Mouse (Mus musculus): Measurements from ENCODE around the gene Dleu7. TPM values are rescaled to one million over a fixed set of nuclear protein-coding genes. Genes with fewer than 3 reads are reported as not detected.

Gene Dleu7
- total and polyA plus RNA-seq, 2 experiments from 2014 or later, result 0.16 to 0.65 TPM

GRCm38 (mm10) chr14:62230968-62231367 lies 61.9 kb downstream of the Dleu7 start:
- WGBS, result 52% methylated on average over 3 of the region's 3 CpGs
- no peak overlapping the region for H3K4me2 ChIP-seq (ENCODE audit: low read depth, low read length)

GRCm38 (mm10) chr14:62227101-62227500 lies 65.7 kb downstream of the Dleu7 start:
- DNase-seq (ENCODE audit: low spot score) (no peak), ATAC-seq (ENCODE audit: insufficient read depth, low read depth) (no peak)
- Histone ChIP-seq H3K9ac (replicated peaks; ENCODE audit: low read depth, low read length) (no peak overlapping the region), H3K27me3 (ENCODE audit: control insufficient read depth, insufficient read depth, low read length) (no peaks in the 10 kb centered on the region), H3K9me3 (replicated peaks; ENCODE audit: control insufficient read depth, low read length) (no peaks in the 10 kb centered on the region), H3K4me3 (ENCODE audit: low read depth, low read length) (no peak overlapping the region), H3K27ac (ENCODE audit: low read depth) (no peak overlapping the region), H3K4me2 (ENCODE audit: low read depth, low read length) (no peak overlapping the region), H3K4me1 (ENCODE audit: control insufficient read depth, insufficient read depth) (no peaks in the 10 kb centered on the region), H3K36me3 (replicated peaks; ENCODE audit: control insufficient read depth, insufficient read depth, low read length) (no peaks in the 10 kb centered on the region)
- no peak for TF ChIP-seq CTCF (IDR thresholded peaks at IDR 0.05; ENCODE audit: low read depth)
- TF ChIP-seq EP300 (IDR thresholded peaks at IDR 0.05; ENCODE audit: low read depth), result no peak
- WGBS, result 78% methylated on average over 5 of the region's 5 CpGs

More at GRCm38 (mm10) chr14:62230968-62231367, 61.9 kb downstream of the Dleu7 start:
- ATAC-seq (ENCODE audit: insufficient read depth, low read depth) (no peak), DNase-seq (ENCODE audit: low spot score) (no peak)
- TF ChIP-seq EP300 (IDR thresholded peaks at IDR 0.05; ENCODE audit: low read depth), result no peak
- TF ChIP-seq CTCF (IDR thresholded peaks at IDR 0.05; ENCODE audit: low read depth), result no peak
- no peak overlapping the region for H3K27ac ChIP-seq (ENCODE audit: low read depth)
- H3K4me1 ChIP-seq (ENCODE audit: control insufficient read depth, insufficient read depth), result no peaks in the 10 kb centered on the region
- H3K36me3 ChIP-seq (replicated peaks; ENCODE audit: control insufficient read depth, insufficient read depth, low read length), result no peaks in the 10 kb centered on the region
- no peak overlapping the region for H3K9ac ChIP-seq (replicated peaks; ENCODE audit: low read depth, low read length)
- no peak overlapping the region for H3K4me3 ChIP-seq (ENCODE audit: low read depth, low read length)
- no peaks in the 10 kb centered on the region for H3K27me3 ChIP-seq (ENCODE audit: control insufficient read depth, insufficient read depth, low read length)
- no peaks in the 10 kb centered on the region for H3K9me3 ChIP-seq (replicated peaks; ENCODE audit: control insufficient read depth, low read length)

- DNase-seq (ENCODE audit: low spot score) (peak; percentile 11), ATAC-seq (ENCODE audit: insufficient read depth, low read depth) (no peak)
- H3K27ac ChIP-seq (ENCODE audit: low read depth), result no peak overlapping the region
- no peaks in the 10 kb centered on the region for H3K36me3 ChIP-seq (replicated peaks; ENCODE audit: control insufficient read depth, insufficient read depth, low read length)
- peak; percentile 48 for TF ChIP-seq CTCF (IDR thresholded peaks at IDR 0.05; ENCODE audit: low read depth)
- TF ChIP-seq EP300 (IDR thresholded peaks at IDR 0.05; ENCODE audit: low read depth), result no peak
- H3K9me3 ChIP-seq (replicated peaks; ENCODE audit: control insufficient read depth, low read length), result no peaks in the 10 kb centered on the region
- H3K4me2 ChIP-seq (ENCODE audit: low read depth, low read length), result no peak overlapping the region
- H3K27me3 ChIP-seq (ENCODE audit: control insufficient read depth, insufficient read depth, low read length), result no peaks in the 10 kb centered on the region
- no peaks in the 10 kb centered on the region for H3K4me1 ChIP-seq (ENCODE audit: control insufficient read depth, insufficient read depth)
- H3K9ac ChIP-seq (replicated peaks; ENCODE audit: low read depth, low read length), result no peak overlapping the region
- no peak overlapping the region for H3K4me3 ChIP-seq (ENCODE audit: low read depth, low read length)
- 77% methylated on average over 11 of the region's 11 CpGs for WGBS
Measured at GRCm38 (mm10) chr14:62226576-62227047, 66.2 kb downstream of the Dleu7 start.

Other genes with a start within 250 kb of the Dleu7 start
- gene Rnaseh2b, start 458 bp downstream of the Dleu7 start, total RNA-seq (2014; rRNA removed; ENCODE audit: low replicate concordance), result 23.8 and 23.9 TPM in 2 replicates
- 38.0 and 40.5 TPM in 2 replicates for gene Rnaseh2b, start 458 bp downstream of the Dleu7 start, polyA plus RNA-seq (2015; fragmentation: Nextera tagmentation; extraction: Ambion mirVana)
- gene Gucy1b2, start 163.2 kb upstream of the Dleu7 start, total RNA-seq (2014; rRNA removed; ENCODE audit: low replicate concordance), result not detected in 2 replicates
- gene Gucy1b2, start 163.2 kb upstream of the Dleu7 start, polyA plus RNA-seq (2015; fragmentation: Nextera tagmentation; extraction: Ambion mirVana), result 0.04 and 0.18 TPM in 2 replicates